Mouse (Mus musculus): Measurements from ENCODE around the gene Lamc2.

Gene Lamc2

DNA sequence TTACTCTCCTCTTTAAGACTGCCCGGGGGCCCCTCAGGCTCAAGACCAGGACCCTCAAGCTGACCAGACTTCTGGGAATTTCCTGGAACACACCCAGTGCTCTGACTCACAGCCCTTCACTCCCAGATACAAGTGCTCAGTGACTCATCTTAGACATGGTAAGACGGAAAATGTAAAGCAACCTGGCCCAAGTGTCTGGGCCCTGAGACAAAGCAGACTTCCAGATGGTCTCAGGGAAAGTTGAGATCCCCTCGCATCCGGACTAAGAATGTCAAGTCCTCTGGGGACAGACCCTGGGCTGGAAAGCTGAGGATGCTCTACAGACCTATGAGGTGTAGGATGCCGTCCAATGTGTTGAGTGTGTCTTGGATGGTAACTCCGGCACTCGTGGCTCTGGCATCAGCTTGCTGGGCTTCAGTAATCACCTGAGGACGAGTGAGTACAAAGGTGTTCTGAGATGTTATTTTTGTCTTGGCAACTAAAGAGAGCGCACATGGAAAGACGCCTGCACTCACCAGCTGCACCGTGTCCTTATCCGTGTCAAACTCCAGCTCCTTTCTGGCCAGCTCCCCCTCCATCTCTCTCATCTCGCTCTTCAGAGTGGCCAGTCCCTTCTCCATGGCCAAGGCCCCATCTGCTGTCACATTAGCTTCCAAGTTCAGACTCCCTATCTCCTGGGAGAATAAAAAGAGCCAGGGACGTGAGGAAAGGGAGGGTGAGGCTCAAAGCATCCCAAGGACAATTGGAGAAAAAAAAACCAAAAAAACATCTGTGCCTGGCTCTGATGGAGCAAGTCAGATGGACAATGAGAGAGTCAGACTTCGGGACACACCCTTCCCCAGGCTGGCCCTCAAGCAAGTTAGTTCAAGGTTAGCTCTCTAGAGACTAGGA is 59.5 kb downstream of the Lamc2 start:
- DNase-seq = peak; percentile 44

DNA sequence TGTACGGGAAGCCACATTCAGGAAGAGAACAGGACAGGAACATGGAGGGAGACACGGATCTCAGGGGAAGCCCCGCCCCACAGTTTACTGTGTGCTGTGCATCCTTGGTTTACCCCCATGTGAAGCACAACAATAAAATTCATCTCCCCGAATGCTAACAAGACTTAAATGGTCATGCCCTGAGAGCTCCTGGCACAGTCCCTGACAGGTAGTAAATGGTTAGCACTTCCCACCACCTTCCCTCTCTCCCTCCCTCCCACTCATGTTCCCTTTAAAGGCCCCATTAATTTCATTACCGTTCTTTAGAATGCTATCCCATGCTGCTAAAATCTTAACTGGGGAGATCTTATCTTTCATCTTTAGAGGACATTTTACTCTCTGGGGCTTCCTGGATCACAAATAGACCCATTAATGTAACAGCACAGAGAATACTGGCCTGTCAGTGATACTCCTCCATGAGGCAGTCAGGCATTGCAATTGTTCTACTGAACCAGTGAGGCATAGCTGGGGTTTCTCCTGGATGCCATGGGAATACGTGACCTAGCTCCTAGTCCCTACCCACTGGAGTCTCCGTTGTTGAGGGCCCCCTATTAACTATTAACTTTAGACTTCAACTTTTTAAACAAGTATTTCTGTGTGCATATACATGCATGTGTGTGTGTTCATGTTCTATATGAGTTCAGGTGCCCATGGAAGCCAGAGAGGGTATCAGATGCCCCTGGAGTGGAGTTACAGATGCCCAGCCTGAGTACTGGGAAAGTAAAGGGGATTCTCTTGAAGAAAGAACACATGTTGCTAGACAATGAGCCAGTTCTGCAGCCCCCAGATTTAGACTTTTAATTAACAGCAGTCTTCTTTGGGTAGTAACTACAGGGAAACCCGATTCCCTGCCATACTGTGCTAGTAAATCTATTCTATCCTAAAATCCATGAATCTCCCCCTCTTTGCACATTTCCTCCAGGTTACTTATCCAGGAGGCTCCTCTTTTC is 60.7 kb downstream of the Lamc2 start:
- DNase-seq = no peak

DNA sequence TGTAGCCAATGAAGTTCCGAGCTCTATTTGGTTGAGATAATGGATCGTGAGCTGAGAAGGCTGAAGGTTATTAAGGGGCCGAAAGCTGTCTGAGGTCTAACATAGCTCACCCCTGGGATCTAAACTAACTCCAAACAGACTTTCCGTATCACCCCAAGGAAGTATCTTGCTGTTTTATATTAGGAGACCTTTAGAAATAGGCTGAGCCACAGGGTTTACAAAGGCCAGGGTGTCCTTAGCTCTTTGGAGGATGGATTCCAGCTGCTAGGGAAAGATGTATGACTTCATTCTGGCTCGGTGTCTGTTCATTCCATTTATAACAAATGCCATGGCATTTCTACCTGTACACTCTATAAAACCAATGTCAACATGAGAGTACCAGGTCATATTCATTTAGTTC is 61.7 kb downstream of the Lamc2 start:
- DNase-seq = no peak

DNA sequence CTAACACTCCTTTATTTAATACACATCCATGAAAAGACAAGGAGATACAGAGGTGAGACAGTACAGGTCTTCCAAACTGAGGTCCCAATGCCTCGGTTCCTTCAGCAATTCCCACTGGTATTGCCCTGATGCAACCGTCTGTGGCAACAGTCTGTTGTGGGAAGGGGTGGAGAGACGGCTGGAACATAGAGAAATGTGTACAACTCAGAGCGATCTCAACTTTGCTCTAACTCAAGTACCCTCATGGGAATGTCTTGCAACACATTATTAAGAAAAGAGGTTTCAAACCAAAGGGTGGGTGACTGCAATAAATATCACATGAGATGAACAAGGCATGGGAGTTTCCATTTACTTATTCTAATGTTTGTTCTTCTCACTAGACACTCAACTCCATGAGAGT is 63.5 kb downstream of the Lamc2 start:
- no peak for DNase-seq

DNA sequence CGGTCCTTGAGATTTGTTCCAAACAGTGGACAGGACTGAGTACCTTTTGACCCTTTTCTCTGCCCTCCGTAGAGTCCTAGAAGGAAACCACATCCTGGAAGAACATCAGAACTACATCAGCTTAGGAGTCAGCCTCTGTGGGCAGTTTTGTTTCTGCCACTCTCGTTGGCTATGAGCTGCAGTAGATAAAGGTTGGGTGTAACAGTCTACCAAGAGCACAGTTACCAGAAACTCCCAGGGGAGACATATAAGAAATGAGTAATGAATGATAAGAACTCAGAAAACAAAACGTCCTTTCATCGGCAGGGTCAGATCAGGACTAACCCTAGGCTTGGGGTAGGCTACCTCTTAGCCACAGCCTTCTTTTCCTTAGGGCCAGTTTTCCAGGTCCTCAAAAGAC is 64.9 kb downstream of the Lamc2 start:
- DNase-seq = no peak

DNA sequence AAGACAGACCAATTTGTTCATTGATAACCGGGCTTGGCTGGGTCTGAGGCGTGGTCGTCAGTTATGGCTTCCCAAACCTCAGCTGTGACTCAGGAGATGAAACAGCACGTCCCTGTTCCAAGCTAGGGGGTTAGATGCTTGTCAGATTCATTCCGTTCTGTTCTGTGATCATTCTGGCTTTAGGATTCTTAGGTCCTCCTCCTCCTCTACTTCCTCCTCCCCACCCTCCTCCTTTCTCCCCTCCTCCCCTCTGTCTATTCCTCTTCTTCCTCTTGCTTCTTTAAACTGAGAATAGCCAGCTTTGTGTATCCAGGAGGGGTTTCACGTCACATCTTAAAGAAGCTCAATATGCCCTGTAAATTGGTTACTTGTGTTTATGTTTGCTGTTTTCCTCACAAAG is 65.7 kb downstream of the Lamc2 start:
- no peak for DNase-seq

DNA sequence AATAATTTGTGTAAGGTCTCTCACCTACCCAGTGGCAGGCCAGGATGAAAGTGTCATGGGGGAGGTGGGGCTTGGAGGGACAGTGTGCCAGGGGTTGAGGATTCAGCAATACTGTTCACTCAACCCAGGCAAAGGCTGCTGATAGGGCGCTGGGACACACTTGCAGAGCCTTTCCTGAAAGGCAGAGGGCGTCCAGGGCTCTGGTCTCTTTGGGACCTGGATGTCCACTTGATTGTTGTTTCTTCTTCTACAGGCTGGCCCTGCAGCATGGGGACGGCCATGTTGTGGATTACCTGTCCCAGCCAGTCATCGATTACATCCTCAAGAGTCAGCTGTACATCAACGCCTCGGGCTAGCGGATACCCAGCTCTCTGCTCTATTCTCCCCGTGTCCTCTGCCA is 70.9 kb downstream of the Lamc2 start:
- DNase-seq = no peak

DNA sequence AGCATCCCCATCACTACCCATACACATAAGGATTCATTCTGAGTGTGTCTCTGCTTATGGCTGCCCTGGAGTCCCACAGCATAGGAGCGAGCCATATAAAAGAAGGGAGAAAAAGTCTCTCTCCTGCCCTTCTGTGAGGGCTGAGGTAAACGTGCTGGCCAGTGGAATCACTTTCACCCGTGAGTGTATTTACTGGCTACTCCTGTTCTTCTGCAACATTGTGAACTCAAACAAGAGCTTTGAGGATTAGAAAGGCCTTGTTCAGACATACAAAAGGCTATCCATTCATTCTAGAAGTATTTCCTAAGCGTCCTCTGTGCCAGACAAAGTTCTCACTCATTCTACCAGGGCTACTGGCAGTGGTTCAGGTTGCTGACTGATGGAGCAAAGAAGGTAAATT is 74.7 kb downstream of the Lamc2 start:
- DNase-seq = no peak

DNA sequence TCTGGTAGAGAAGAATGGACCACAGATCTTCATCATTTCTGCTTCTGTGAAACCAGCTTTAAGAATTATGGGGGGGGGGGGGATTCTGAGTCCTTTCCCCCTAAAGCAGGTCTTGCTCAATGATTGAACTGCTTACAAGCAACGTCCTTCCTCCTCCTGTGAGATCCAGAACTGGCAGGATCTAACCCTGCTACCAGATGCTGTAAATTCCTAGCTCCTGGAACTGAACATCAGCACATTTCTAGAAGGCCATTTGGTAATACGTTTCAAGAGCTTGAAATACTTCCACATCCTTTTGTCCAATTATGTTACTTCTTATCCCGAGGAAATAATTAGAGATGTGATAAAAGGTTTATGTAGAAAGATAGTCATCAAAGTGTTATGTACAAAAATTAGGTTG is 76.4 kb downstream of the Lamc2 start:
- DNase-seq = no peak

DNA sequence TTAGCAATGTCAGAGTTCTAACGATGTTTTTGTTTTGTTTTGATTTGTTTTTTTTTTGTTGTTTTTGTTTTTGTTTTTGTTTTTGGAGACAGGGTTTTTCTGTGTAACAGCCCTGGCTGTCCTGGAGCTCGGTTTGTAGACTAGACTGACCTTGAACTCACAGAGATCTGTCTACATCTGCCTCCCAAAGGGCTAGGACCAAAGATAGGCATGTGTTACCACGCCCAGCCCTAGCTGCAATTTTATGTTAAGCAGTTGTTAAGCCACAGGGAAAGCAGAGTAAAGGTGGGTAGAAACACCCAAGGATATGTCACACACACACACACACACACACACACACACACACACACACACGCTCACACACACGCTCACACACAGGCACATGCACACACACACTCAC is 76.9 kb downstream of the Lamc2 start:
- no peak for DNase-seq

DNA sequence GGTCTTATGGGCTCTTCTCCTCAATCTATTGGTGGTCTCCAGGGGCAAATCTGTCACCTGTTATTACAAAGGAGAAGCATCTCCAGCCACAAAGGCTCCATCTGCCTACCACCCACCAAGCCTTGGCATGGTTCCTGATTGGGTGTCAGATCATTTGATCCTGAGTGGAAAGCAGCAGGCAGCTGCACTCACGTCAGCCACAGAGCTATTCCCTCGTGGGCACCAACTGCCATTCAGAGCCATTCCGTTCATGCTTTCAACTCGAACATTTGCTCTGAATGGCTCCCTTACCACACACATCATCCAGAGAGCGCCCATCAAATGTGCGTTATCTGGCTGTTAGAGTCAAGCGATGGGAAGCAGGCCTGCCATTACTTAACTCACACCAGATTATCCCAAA is 78.4 kb downstream of the Lamc2 start:
- DNase-seq = no peak

DNA sequence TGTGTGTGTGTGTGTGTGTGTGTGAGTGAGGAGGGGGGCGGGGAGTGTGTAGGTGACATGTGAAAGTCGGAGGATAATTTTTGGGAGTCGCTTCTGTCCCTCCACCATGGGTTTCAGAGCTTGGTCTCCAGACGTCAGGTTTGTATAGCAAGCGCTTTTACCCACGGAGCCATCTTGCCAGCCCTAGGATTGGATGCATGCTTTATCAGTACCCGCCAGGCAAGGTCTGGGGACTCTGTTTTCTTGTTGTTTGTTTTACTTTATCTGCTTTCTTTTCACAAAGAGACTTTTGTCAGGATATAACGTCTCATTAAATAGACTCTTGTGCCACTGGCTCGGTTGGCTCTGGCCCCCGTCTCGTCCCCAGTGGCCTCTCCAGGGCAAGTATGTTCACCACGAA is 81.4 kb downstream of the Lamc2 start:
- no peak for DNase-seq

DNA sequence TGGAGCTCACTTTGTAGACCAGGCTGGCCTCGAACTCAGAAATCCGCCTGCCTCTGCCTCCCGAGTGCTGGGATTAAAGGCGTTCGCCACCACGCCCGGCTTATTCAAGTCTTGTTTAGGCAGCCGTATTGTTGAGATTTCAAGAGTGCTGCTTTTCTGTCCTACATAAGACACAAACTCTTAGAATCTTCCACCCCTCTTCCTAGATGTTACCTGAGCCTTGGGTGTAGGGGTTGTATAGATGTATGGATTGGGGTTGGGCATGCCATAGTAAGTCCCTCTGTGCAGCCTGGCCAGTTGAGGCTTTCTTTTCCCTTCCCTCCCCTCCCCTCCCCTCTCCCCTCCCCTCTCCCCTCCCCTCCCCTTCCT is 83.1 kb downstream of the Lamc2 start:
- no peak for DNase-seq

DNA sequence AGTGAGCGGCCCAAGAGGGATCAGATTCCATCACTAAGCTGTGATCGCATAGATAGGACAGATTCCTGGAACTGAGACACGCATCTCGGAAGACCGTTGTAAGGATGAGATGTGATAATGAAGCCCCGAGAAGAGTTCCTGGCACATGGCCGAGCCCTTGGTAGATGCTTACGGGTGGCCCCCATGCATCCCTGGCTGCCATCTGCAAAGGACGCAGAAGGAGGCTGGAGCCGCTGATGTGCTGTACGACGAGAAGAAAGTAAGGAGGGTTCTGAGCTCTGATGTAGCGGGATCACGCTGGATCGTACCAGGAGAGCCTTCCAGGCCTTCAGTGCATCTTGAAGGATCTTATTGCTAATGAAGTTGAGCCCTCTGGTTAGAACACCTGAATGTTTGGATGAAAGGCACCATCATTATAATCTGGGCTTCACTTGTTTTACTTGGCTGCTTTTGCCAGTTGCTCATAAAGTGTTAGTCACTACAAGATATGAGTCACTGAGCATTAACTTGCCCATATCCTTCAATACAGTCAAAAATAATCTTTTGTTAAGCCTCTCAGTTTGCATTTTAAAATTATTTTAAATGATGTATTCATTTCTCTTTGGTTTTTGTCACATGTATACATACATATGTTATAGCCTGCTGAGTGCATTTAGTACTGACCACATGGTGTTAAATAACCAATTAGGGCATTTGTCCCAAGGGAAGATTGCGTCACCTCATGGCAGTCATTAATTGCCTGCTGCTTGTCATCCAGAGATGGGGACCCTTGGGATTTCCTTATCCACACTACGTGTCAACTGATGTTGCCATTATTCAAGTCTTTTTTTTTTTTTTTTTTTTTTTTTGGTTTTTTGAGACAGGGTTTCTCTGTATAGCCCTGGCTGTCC is 83.7 kb downstream of the Lamc2 start:
- no peak for DNase-seq

DNA sequence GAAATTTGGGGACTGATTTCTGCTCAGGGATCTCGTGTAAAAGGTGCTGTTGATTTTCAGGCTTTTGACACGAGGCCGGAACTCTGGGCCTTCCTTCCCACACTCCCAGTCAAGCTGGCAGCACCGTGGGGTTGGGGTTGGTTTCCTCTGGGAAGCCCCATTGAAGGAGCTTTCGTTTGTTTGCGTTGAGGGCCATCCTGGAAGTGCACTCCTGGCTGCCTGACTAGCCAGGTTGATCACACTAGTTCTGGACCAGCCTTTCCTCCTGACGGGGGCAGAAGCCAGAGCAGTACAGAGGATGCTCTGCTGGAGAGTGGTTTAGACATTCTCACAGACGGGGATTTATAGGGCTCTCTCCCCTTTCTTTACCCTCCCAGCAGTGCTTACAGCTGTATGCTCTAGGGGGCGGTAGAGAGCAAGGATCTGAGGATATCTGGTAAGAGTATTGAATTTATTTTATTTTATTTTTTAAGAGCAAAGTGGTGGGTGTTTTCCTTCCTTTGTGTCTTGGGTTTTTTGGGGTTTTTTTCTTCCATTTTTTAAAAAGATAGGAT is 84.8 kb downstream of the Lamc2 start:
- DNase-seq = peak; percentile 70

DNA sequence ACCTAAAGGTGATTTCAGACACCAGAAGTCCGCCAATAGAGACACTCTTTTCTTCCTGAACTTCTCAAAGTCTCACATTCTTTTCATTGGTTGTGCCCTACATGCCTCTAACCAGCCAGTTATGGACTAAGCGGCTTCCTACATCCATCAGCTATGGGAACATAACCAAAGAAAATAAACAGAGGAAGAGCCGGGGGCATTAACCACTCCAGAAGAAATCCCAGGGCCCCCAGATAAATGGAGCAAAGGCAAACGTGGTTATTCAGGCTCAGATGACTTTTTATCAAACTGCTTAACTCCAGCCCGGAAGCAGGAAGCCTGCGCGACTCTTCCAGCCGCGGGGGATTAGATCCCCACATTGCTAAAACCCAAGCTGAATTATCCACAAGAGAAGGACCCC is 85.3 kb downstream of the Lamc2 start:
- DNase-seq = no peak

DNA sequence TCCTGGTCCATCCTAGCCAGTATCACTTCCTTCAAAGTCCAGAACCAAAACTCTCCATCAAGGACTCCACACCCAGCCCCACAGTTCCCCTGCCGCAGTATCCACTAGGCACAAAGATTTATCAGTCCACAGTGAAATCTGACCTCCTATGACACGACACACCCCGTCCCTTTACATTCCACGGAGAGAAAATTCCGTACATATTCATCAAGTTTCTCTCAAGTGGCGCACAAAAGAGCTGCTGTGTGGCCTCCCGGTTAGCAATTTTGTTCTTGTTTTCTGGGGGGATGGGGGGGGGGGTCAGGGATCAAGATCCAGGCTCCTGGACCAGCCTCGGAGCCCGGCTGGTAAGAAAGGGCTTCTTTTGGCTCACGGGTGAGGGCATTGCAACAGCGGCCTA is 87.7 kb downstream of the Lamc2 start:
- no peak for DNase-seq

DNA sequence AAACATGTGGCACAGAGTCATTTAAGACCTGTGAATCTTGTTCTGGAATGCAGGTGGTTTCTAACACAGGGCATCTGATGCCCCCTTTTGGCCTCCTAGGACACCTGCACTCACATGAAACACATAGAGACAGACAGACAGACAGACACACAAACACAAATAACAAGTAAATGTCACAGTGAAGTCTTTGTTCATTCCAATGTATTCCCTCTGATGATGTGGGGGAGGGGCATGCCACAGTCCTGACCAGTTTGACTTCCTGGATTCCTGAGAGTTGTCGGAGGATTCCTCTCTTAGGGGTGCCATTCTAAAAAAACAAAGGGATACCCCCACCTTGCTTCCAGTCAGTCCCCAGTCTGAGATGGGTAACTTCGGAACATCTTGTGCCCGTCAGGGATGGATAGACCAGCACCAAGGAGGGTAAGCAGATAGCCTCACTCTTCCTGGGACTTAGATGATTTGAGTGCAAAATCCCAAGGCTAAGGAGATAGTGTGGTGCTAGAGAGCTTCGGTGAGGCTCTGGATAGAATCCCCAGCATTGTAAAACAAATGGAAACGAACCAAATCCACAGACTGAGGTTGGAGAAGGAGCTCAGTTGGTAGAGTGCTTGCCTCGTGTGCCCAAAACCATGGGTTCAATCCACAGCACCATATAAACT is 89.1 kb downstream of the Lamc2 start:
- no peak for DNase-seq

DNA sequence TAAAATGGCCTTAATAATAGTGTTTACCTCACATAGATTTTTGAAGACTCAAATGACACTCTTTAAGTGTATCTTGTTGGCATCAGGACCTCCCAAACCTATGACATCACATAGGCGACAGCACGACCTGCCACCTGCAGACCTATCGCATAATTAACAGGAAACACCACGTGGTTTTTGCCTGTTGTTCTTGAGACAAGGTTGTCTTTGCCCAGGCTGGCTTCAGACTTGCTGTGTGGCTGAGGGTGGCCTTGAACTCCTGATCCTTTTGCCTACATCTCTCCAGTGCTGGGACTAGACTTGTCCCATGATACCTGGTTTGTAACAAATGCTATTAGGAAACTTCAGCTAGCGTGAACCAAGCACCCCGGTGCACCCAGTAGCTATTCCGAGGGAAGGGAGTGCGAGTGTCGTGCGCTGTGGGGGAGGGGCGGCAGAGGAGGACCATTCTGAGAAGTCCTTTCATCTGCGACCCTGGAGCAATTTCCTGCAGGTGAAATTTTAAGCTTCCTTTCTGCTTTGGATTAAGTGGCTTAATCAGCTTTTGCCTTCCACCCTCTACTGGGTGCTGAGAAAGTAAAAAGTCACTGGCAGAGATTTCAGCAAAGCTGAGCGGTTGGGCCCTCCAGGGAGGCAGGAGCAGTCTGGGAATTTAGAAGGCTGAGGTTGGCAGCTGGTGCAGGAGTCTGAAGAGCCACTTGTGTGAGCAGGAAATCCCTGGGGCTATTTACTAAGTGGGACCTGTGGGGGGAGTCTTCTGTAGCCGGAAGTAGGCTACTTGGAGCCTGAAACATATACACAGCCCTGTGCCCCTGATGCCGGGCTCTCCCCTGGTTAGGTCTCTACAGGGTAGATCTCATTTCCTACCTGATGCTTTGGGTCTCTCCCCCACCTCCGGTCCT is 90.2 kb downstream of the Lamc2 start:
- DNase-seq = peak; percentile 28

DNA sequence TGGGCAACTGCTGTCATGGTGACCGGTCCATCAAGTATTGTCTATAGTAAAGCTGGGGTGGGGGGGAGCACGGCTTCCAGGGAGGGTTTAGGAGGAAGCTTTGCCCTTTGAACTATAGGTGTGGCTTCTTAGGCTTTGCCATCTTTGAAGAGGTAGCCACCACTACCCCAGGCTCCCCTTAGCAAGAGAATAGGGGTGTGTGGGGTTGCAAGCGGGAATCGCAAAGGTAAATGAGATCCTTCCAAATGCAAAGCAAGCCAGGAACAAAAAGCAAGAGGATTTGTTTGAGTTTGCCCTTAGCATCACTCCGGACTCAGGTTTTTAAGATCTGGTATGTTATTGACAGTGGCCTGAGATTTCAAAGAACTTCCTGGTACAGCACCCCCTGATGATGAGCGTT is 90.9 kb downstream of the Lamc2 start:
- DNase-seq = no peak

Data from kidney, postnatal 10 days (tissue).